Comparison of ENCODE assay signal across 8 mouse cellular contexts in the genomic region with DNA sequence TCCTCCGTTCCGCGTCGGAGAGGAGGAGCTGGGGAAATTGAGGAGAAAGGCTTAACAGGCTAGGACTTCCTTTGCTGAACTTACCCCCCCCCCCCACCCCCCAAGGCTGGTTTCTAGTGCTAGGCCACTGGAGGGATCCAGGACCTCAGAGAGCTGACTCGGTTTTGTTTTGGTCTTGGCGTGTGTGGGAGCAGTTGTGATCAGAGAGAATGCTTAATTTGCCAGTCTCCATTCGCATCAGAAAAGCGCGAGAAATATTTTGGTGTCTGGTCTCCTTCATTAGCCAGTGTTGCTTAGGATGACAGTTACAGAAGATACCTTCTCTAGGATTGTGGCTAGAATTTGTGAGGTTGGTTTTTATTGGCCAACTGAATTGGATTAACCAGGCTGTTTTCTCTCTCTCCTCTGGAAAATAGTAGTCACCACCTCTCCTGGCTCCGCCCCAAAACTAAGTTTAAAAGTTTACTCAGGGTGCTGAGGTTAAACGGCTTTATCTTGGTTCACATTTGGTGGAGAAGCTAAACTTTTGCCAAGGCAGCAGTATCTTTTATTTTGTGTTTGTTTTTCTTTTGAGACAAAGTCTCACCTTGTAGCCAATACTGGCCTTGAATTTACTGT. TPM values are rescaled to one million over a fixed set of nuclear protein-coding genes. Genes with fewer than 3 reads are reported as not detected.
DNase-seq lines count a peak whose midpoint lies in the region; ATAC-seq and TF ChIP-seq lines count a peak whose summit lies in the region.

No protein-coding gene starts in this region.

- H3K27me3 ChIP-seq in E14TG2a.4 (ENCODE audit: insufficient read depth, low read length): no peaks in the 10 kb centered on the region
- no peaks in the 10 kb centered on the region for H3K27me3 ChIP-seq in embryonic facial prominence, embryonic 13.5 days
- no peaks in the 10 kb centered on the region for H3K27me3 ChIP-seq in limb, embryonic 11.5 days (ENCODE audit: control insufficient read depth, insufficient read depth, low read length)
- no peaks in the 10 kb centered on the region for H3K27me3 ChIP-seq in midbrain, embryonic 14.5 days (ENCODE audit: control insufficient read depth, insufficient read depth, low read length)

- H3K4me1 ChIP-seq in E14TG2a.4 (replicated peaks; ENCODE audit: low read depth, low read length): peaks cover 47% of the 10 kb centered on the region
- H3K4me1 ChIP-seq in embryonic facial prominence, embryonic 13.5 days: peaks cover 16% of the 10 kb centered on the region
- H3K4me1 ChIP-seq in limb, embryonic 11.5 days (ENCODE audit: control insufficient read depth, insufficient read depth, low read length): peaks cover 7% of the 10 kb centered on the region; the same call in 1 of the 2 replicates
- H3K4me1 ChIP-seq in midbrain, embryonic 14.5 days (ENCODE audit: control insufficient read depth, insufficient read depth, low read length): peaks cover 16% of the 10 kb centered on the region

- H3K9ac ChIP-seq in embryonic facial prominence, embryonic 13.5 days: peak overlapping the region; percentile 94
- H3K9ac ChIP-seq in limb, embryonic 11.5 days (ENCODE audit: low read length): peak overlapping the region; percentile 87
- peak overlapping the region; percentile 85 for H3K9ac ChIP-seq in midbrain, embryonic 14.5 days (replicated peaks; ENCODE audit: low read length)

- TF ChIP-seq CTCF in E14TG2a.4 (conservative IDR thresholded peaks at IDR 0.05; ENCODE audit: low read length): no peak

- peak; percentile 52 for ATAC-seq in embryonic facial prominence, embryonic 13.5 days (ENCODE audit: insufficient number of reproducible peaks, insufficient read depth, low FRiP score, low TSS enrichment, low read depth)
- peak; percentile 42 for ATAC-seq in limb, embryonic 11.5 days (ENCODE audit: insufficient number of reproducible peaks, low FRiP score, low TSS enrichment, low read depth)
- no peak; the same call in 1 of the 2 replicates for ATAC-seq in midbrain, embryonic 14.5 days (ENCODE audit: low FRiP score, low TSS enrichment)

- intact Hi-C loops in heart, postnatal 36 days (cut with DNase I): loop anchor here (5.0 kb wide), 1 partner anchor 241 kb away; a partner anchor contains a TSS
- intact Hi-C loops in gastrocnemius, postnatal 36 days (cut with DNase I): no loop called here

- peaks cover 22% of the 10 kb centered on the region for H3K36me3 ChIP-seq in E14TG2a.4 (ENCODE audit: insufficient read depth, low read length)
- peaks cover 11% of the 10 kb centered on the region for H3K36me3 ChIP-seq in embryonic facial prominence, embryonic 13.5 days
- H3K36me3 ChIP-seq in limb, embryonic 11.5 days (ENCODE audit: control insufficient read depth, insufficient read depth, low read length): peaks cover 4% of the 10 kb centered on the region; the same call in 1 of the 2 replicates
- H3K36me3 ChIP-seq in midbrain, embryonic 14.5 days (ENCODE audit: control insufficient read depth, insufficient read depth, low read length): peaks cover 11% of the 10 kb centered on the region

- H3K4me3 ChIP-seq in E14TG2a.4 (replicated peaks; ENCODE audit: low read length): peak overlapping the region; percentile 97
- peak overlapping the region; percentile 94 for H3K4me3 ChIP-seq in embryonic facial prominence, embryonic 13.5 days
- H3K4me3 ChIP-seq in limb, embryonic 11.5 days (ENCODE audit: low read depth, low read length): peak overlapping the region; percentile 98
- H3K4me3 ChIP-seq in midbrain, embryonic 14.5 days (replicated peaks; ENCODE audit: low read depth, low read length): peak overlapping the region; percentile 89

- peak; percentile 83 for DNase-seq in 3T3-L1 (ENCODE audit: low read depth, low spot score)
- peak; percentile 44 to 49 for DNase-seq in heart, postnatal 36 days
- no peak for DNase-seq in limb, embryonic 11.5 days (ENCODE audit: low spot score)
- peak; percentile 29 for DNase-seq in midbrain, embryonic 14.5 days
- DNase-seq in retina, postnatal 1 day: no peak
- no peak for DNase-seq in gastrocnemius, postnatal 36 days

- no peaks in the 10 kb centered on the region for H3K9me3 ChIP-seq in E14TG2a.4 (ENCODE audit: low read length)
- no peaks in the 10 kb centered on the region for H3K9me3 ChIP-seq in embryonic facial prominence, embryonic 13.5 days
- H3K9me3 ChIP-seq in limb, embryonic 11.5 days (ENCODE audit: control insufficient read depth, low read length): no peaks in the 10 kb centered on the region
- no peaks in the 10 kb centered on the region for H3K9me3 ChIP-seq in midbrain, embryonic 14.5 days (ENCODE audit: control insufficient read depth, low read length)

- WGBS in embryonic facial prominence, embryonic 13.5 days: 7% methylated on average over 11 of the region's 11 CpGs
- 8% methylated on average over 11 of the region's 11 CpGs for WGBS in limb, embryonic 11.5 days
- 9% methylated on average over 11 of the region's 11 CpGs for WGBS in midbrain, embryonic 14.5 days

- H3K27ac ChIP-seq in embryonic facial prominence, embryonic 13.5 days: peak overlapping the region; percentile 98
- H3K27ac ChIP-seq in limb, embryonic 11.5 days (replicated peaks; ENCODE audit: low read depth, low read length): peak overlapping the region; percentile 97
- H3K27ac ChIP-seq in midbrain, embryonic 14.5 days (replicated peaks; ENCODE audit: low read depth, low read length): peak overlapping the region; percentile 98

- peak overlapping the region; percentile 66 for H3K4me2 ChIP-seq in embryonic facial prominence, embryonic 13.5 days
- H3K4me2 ChIP-seq in limb, embryonic 11.5 days (ENCODE audit: low read depth, severe bottlenecking): peak overlapping the region; percentile 73
- peak overlapping the region; percentile 73 for H3K4me2 ChIP-seq in midbrain, embryonic 14.5 days (ENCODE audit: low read length)

RNA-seq across cellular contexts. Expression of a gene that starts 0.7 kb away (rescaled TPM):
- 29.9 and 30.6 TPM in 2 replicates for polyA plus RNA-seq in embryonic facial prominence, embryonic 13.5 days (2015; fragmentation: Nextera tagmentation; extraction: Ambion mirVana)
- total RNA-seq in heart, postnatal 36 days (2021): 10 to 100 TPM; 27.1 to 28.6 TPM
- 23.0 and 24.5 TPM in 2 replicates for polyA plus RNA-seq in limb, embryonic 11.5 days (2014; fragmentation: Nextera tagmentation; extraction: Ambion mirVana)
- 34.4 and 49.9 TPM in 2 replicates for polyA plus RNA-seq in midbrain, embryonic 14.5 days (2014; fragmentation: Nextera tagmentation; extraction: Ambion mirVana)
- 10 to 100 TPM; 18.6 to 18.9 TPM for total RNA-seq in gastrocnemius, postnatal 36 days (2021)

RNA-seq across cellular contexts. Expression of a gene that starts 0.9 kb away (rescaled TPM):
- 22.4 and 22.5 TPM in 2 replicates for polyA plus RNA-seq in embryonic facial prominence, embryonic 13.5 days (2015; fragmentation: Nextera tagmentation; extraction: Ambion mirVana)
- 10 to 100 TPM; 18.2 to 21.0 TPM for total RNA-seq in heart, postnatal 36 days (2021)
- 18.5 and 20.8 TPM in 2 replicates for polyA plus RNA-seq in limb, embryonic 11.5 days (2014; fragmentation: Nextera tagmentation; extraction: Ambion mirVana)
- 14.0 and 15.9 TPM in 2 replicates for polyA plus RNA-seq in midbrain, embryonic 14.5 days (2014; fragmentation: Nextera tagmentation; extraction: Ambion mirVana)
- total RNA-seq in gastrocnemius, postnatal 36 days (2021): 10 to 100 TPM in 1 of 2 experiments, 1 to 10 TPM in 1; 8.4 to 11.4 TPM

RNA-seq across cellular contexts. Expression of a gene that starts 28.6 kb away (rescaled TPM):
- 40.1 and 42.4 TPM in 2 replicates for polyA plus RNA-seq in embryonic facial prominence, embryonic 13.5 days (2015; fragmentation: Nextera tagmentation; extraction: Ambion mirVana)
- 10 to 100 TPM; 19.7 to 20.2 TPM for total RNA-seq in heart, postnatal 36 days (2021)
- 52.9 and 59.9 TPM in 2 replicates for polyA plus RNA-seq in limb, embryonic 11.5 days (2014; fragmentation: Nextera tagmentation; extraction: Ambion mirVana)
- polyA plus RNA-seq in midbrain, embryonic 14.5 days (2014; fragmentation: Nextera tagmentation; extraction: Ambion mirVana): 25.6 and 31.0 TPM in 2 replicates
- total RNA-seq in gastrocnemius, postnatal 36 days (2021): 10 to 100 TPM; 16.8 to 25.2 TPM

RNA-seq across cellular contexts. Expression of a gene that starts 29.6 kb away (rescaled TPM):
- 4.6 and 4.7 TPM in 2 replicates for polyA plus RNA-seq in embryonic facial prominence, embryonic 13.5 days (2015; fragmentation: Nextera tagmentation; extraction: Ambion mirVana)
- total RNA-seq in heart, postnatal 36 days (2021): 1 to 10 TPM; 6.1 to 6.2 TPM
- 3.0 and 3.4 TPM in 2 replicates for polyA plus RNA-seq in limb, embryonic 11.5 days (2014; fragmentation: Nextera tagmentation; extraction: Ambion mirVana)
- 24.3 and 25.7 TPM in 2 replicates for polyA plus RNA-seq in midbrain, embryonic 14.5 days (2014; fragmentation: Nextera tagmentation; extraction: Ambion mirVana)
- total RNA-seq in gastrocnemius, postnatal 36 days (2021): 1 to 10 TPM; 1.4 to 1.9 TPM

Comparison
In these comparisons a context has a peak if more than half of its experiments do, and no peak if none do; other contexts are left out.
1. DNase-seq: peak in 3T3-L1 (single experiment), heart, postnatal 36 days (2 of 2) and midbrain, embryonic 14.5 days (single experiment); none in limb, embryonic 11.5 days (single experiment), retina, postnatal 1 day (single experiment) and gastrocnemius, postnatal 36 days (0 of 2).
2. Peak in every context shown above with its lines, with median percentiles within 50 percentile points of each other: H3K4me3 ChIP-seq, H3K27ac ChIP-seq, H3K4me2 ChIP-seq and H3K9ac ChIP-seq.